Mouse (Mus musculus) CH12.LX (cell line): Measurements from ENCODE around the gene Csrp2. TPM values are rescaled to one million over a fixed set of nuclear protein-coding genes. Genes with fewer than 3 reads are reported as not detected.
A peak's percentile ranks its signal among the peaks of the same experiment; 100 is the strongest.

Experiments used
- DNase-seq: peaks from one replicate; pipeline ENCODE4 v3.0.0-alpha.2; 2013; ENCODE audit errors: extremely low read depth
- H3K27ac ChIP-seq: 2 replicates; pipeline ENCODE4 v1.5.1; 2012; ENCODE audit warnings: low read depth, mild to moderate bottlenecking, control low read depth, moderate library complexity; ENCODE audit not compliant: insufficient read depth
- H3K27me3 ChIP-seq: replicated peaks from 2 replicates; pipeline ENCODE3; 2012; ENCODE audit warnings: inconsistent platforms
- H3K36me3 ChIP-seq, 2 experiments: replicated peaks in 1 of 2; 2 replicates each; pipeline versions ENCODE3 to v1.6.1; 2012; ENCODE audit warnings: inconsistent platforms in 1 of 2, low read length in 1 of 2, mild to moderate bottlenecking in 1 of 2, mixed read lengths in 1 of 2, moderate library complexity in 1 of 2; ENCODE audit not compliant: control insufficient read depth in 1 of 2, insufficient read depth in 1 of 2
- H3K4me1 ChIP-seq, 2 experiments: 2 replicates each; pipeline ENCODE4 v1.6.1; 2012; ENCODE audit warnings: inconsistent platforms in 1 of 2, moderate library complexity in 1 of 2; ENCODE audit not compliant: insufficient read depth in 2 of 2, control insufficient read depth in 1 of 2
- H3K4me2 ChIP-seq: 2 replicates; pipeline ENCODE4 v1.6.1; 2012; ENCODE audit warnings: low read depth, mild to moderate bottlenecking, control low read depth; ENCODE audit not compliant: poor library complexity, insufficient read depth, severe bottlenecking
- H3K4me3 ChIP-seq, 3 experiments: fragments of 150-350 bp in 1 of 3; sonication (generic) in 1 of 3; replicated peaks in 1 of 3; 2 replicates each; pipeline versions ENCODE3 to v1.5.1; 2011 to 2012; ENCODE audit warnings: low read depth in 2 of 3, low read length in 2 of 3, mild to moderate bottlenecking in 2 of 3, moderate library complexity in 2 of 3, control low read depth in 1 of 3, improper control_type of control experiment in 1 of 3, inconsistent platforms in 1 of 3, mixed read lengths in 1 of 3; ENCODE audit not compliant: poor library complexity in 1 of 3
- H3K79me2 ChIP-seq: replicated peaks from 2 replicates; pipeline ENCODE4 v1.6.1; 2012; ENCODE audit warnings: mild to moderate bottlenecking, moderate library complexity; ENCODE audit not compliant: control insufficient read depth, poor library complexity, insufficient read depth, severe bottlenecking; ENCODE audit errors: extremely low read depth
- H3K9ac ChIP-seq: 2 replicates; pipeline ENCODE4 v1.6.1; 2012; ENCODE audit warnings: low read depth, mild to moderate bottlenecking, control low read depth, moderate library complexity; ENCODE audit not compliant: insufficient read depth
- H3K9me3 ChIP-seq: replicated peaks from 2 replicates; pipeline ENCODE3; 2012; ENCODE audit warnings: low read length, inconsistent platforms, mixed read lengths
- BHLHE40 ChIP-seq: IDR thresholded peaks from 2 replicates; pipeline ENCODE4 v1.6.1; 2011; ENCODE audit warnings: mild to moderate bottlenecking, low read depth, low read length, improper control_type of control experiment
- CHD2 ChIP-seq: IDR thresholded peaks from 2 replicates; pipeline ENCODE4 v1.6.1; 2011; ENCODE audit warnings: low read length, improper control_type of control experiment
- E2F4 ChIP-seq: IDR thresholded peaks from 2 replicates; pipeline ENCODE4 v1.6.1; 2011; ENCODE audit warnings: low read depth, low read length, improper control_type of control experiment; ENCODE audit not compliant: insufficient replicate concordance
- ETS1 ChIP-seq: conservative IDR thresholded peaks from 2 replicates; pipeline ENCODE4 v1.6.1; 2012; ENCODE audit warnings: low read depth, mild to moderate bottlenecking, inconsistent platforms, low read length, improper control_type of control experiment, moderate library complexity
- GABPA ChIP-seq: IDR thresholded peaks from 2 replicates; pipeline ENCODE4 v1.6.1; 2012; ENCODE audit warnings: low read depth, low read length, improper control_type of control experiment, inconsistent platforms; ENCODE audit not compliant: insufficient replicate concordance
- JUN ChIP-seq: IDR thresholded peaks from 2 replicates; pipeline ENCODE4 v1.6.1; 2011; ENCODE audit warnings: low read depth, mild to moderate bottlenecking, low read length, improper control_type of control experiment, moderate library complexity; ENCODE audit not compliant: insufficient read depth
- JUND ChIP-seq: conservative IDR thresholded peaks from 2 replicates; pipeline ENCODE4 v1.6.1; 2011; ENCODE audit warnings: low read depth, low read length, improper control_type of control experiment
- KAT2A ChIP-seq: IDR thresholded peaks from 2 replicates; pipeline ENCODE4 v1.6.1; 2012; ENCODE audit warnings: low read length, improper control_type of control experiment, inconsistent platforms; ENCODE audit not compliant: insufficient replicate concordance
- MAFK ChIP-seq: IDR thresholded peaks from 2 replicates; pipeline ENCODE4 v1.6.1; 2011; ENCODE audit warnings: low read length, improper control_type of control experiment; ENCODE audit not compliant: insufficient replicate concordance
- MAX ChIP-seq: IDR thresholded peaks from 2 replicates; pipeline ENCODE4 v1.6.1; 2011; ENCODE audit warnings: low read length, improper control_type of control experiment
- POLR2A ChIP-seq: IDR thresholded peaks from 2 replicates; pipeline ENCODE4 v1.6.1; 2011; ENCODE audit warnings: low read depth, mild to moderate bottlenecking, improper control_type of control experiment, low read length
- POLR2AphosphoS2 ChIP-seq: IDR thresholded peaks from 2 replicates; pipeline ENCODE4 v1.6.1; 2011; ENCODE audit warnings: low read depth, low read length, improper control_type of control experiment
- SIN3A ChIP-seq: IDR thresholded peaks from 2 replicates; pipeline ENCODE4 v1.6.1; 2012; ENCODE audit warnings: low read length, improper control_type of control experiment, inconsistent platforms
- TBP ChIP-seq: conservative IDR thresholded peaks from 2 replicates; pipeline ENCODE4 v1.6.1; 2011; ENCODE audit warnings: low read depth, low read length, improper control_type of control experiment
- UBTF ChIP-seq: IDR thresholded peaks from 2 replicates; pipeline ENCODE4 v1.6.1; 2012; ENCODE audit warnings: low read depth, mild to moderate bottlenecking, inconsistent platforms, low read length, improper control_type of control experiment, moderate library complexity
- USF1 ChIP-seq: IDR thresholded peaks from 2 replicates; pipeline ENCODE4 v1.6.1; 2014; ENCODE audit warnings: low read depth, mild to moderate bottlenecking, inconsistent platforms, low read length, improper control_type of control experiment
- ZC3H11A ChIP-seq: IDR thresholded peaks from 2 replicates; pipeline ENCODE4 v1.6.1; 2012; ENCODE audit warnings: low read depth, mild to moderate bottlenecking, inconsistent platforms, low read length, improper control_type of control experiment
- ZKSCAN1 ChIP-seq: IDR thresholded peaks from 2 replicates; pipeline ENCODE4 v1.6.1; 2012; ENCODE audit warnings: low read depth, inconsistent platforms, low read length, improper control_type of control experiment, borderline replicate concordance
- ZNF384 ChIP-seq: IDR thresholded peaks from 2 replicates; pipeline ENCODE4 v1.6.1; 2012; ENCODE audit warnings: low read depth, low read length, improper control_type of control experiment, inconsistent platforms
- dilution Hi-C: fragments of 300-500 bp; cut with MboI; formaldehyde crosslinking; loops from 2 replicates; pipeline ENCODE4 v1.14.3; 2020; ENCODE audit warnings: low sequenced_read_pairs; ENCODE audit not compliant: extremely low pct_unique_long_range_greater_than_20kb, extremely low pct_ligation_motif_present
- in situ Hi-C: fragments of 300-500 bp; cut with MboI; formaldehyde crosslinking; loops from 3 replicates; pipeline ENCODE4 v1.14.3; 2019; ENCODE audit warnings: low sequenced_read_pairs, low pct_ligation_motif_present, low pct_unique_long_range_greater_than_20kb, mixed read lengths
- polyA plus RNA-seq: library from polyadenylated mRNA; unstranded; fragments of >175 nt; gene quantifications from 2 replicates; pipeline ENCODE4 v1.2.1, GENCODE M21; 2012; ENCODE audit warnings: low read depth; ENCODE audit not compliant: insufficient read length
- total RNA-seq, 2 experiments: library from RNA; depleted of rRNA; stranded (reverse); fragments of 300-350 nt in 1 of 2; fragments of >200 nt in 1 of 2; gene quantifications; 2 replicates each; pipeline ENCODE4 v1.2.3; 2012 to 2014

Csrp2 gene
- total and polyA plus RNA-seq, 3 experiments: 0.82 to 1.3 (median 0.87) TPM

DNA sequence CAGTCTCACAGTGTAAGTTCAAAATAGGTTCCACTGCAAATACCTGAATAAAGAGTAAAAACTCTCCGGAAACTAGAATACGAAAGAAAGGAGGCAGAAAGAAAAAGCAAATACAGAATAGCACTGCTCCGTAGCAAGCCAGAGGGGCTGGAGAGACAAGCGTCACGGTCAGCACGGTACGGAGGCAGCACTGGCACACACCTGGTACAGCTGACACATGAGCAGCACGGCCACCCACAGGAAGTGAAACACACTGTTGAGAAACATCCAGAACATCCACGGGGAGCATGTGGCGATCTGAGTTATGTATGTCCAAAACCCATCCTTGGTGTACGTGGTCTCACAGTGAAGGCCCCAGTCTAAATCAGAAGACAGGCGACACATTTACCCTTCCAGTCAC is 26.4 kb downstream of the Csrp2 start:
- TF ChIP-seq BHLHE40 (peak; percentile 84), E2F4 (no peak)
- Histone ChIP-seq H3K4me1 (peaks cover 7 to 25% of the 10 kb centered on the region in 2 experiments), H3K27me3 (no peaks in the 10 kb centered on the region), H3K27ac (no peak overlapping the region), H3K79me2 (no peaks in the 10 kb centered on the region), H3K36me3 (peaks cover 8 to 50% of the 10 kb centered on the region in 2 experiments), H3K9me3 (no peaks in the 10 kb centered on the region), H3K9ac (no peak overlapping the region), H3K4me3 (no peak overlapping the region), H3K4me2 (no peak overlapping the region)
- dilution Hi-C loops: no loop called here
- in situ Hi-C loops: no loop called here
- peak; percentile 24 for DNase-seq

GRCm38 (mm10) chr10:110947574-110947973 is 28.0 kb downstream of the Csrp2 start:
- Histone ChIP-seq H3K9ac (no peak overlapping the region), H3K4me1 (peaks cover 7 to 25% of the 10 kb centered on the region in 2 experiments), H3K4me3 (no peak overlapping the region), H3K36me3 (peaks cover 5 to 49% of the 10 kb centered on the region in 2 experiments), H3K9me3 (no peaks in the 10 kb centered on the region), H3K79me2 (no peaks in the 10 kb centered on the region), H3K4me2 (no peak overlapping the region), H3K27me3 (no peaks in the 10 kb centered on the region), H3K27ac (no peak overlapping the region)
- dilution Hi-C loops (no loop called here), in situ Hi-C loops (no loop called here)
- DNase-seq: no peak
- no peak for TF ChIP-seq UBTF
- TF ChIP-seq SIN3A: no peak
- no peak for TF ChIP-seq ETS1
- TF ChIP-seq JUN: no peak

DNA sequence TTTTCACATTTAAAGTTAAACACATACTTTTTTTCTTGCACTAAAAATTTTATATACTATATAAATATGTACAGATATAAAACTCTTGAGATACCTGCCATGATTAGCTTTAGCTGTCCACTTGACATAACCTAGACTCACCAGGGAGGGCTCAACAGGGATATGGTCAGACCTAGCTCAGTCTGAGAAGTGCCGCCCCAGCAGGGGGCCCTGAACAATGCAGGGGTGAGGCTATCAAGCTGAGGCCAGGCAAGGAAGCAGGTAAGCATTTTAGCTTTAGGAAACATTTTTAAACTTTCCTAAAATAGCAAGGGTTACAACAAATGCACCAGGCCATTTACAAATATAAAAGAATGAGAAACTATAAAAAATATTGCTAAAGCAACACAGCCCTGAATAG is 31.5 kb downstream of the Csrp2 start:
- Histone ChIP-seq H3K79me2 (no peaks in the 10 kb centered on the region), H3K36me3 (peaks cover 7 to 40% of the 10 kb centered on the region in 2 experiments)
- TF ChIP-seq USF1: no peak
- TF ChIP-seq MAX: no peak
- no peak for TF ChIP-seq JUND
- no peak for TF ChIP-seq MAFK
- no peak for TF ChIP-seq KAT2A
- no peak for TF ChIP-seq ZC3H11A
- TF ChIP-seq ZNF384: no peak
- no peak for TF ChIP-seq POLR2A
- TF ChIP-seq TBP: no peak
- no peak for TF ChIP-seq CHD2
- TF ChIP-seq POLR2AphosphoS2: no peak
- no peak for TF ChIP-seq ZKSCAN1
- no peak for TF ChIP-seq GABPA
- TF ChIP-seq, all 38 proteins: peak for 0
- Histone ChIP-seq H3K9me3 (no peaks in the 10 kb centered on the region), H3K9ac (no peak overlapping the region), H3K4me1 (peaks cover 4 to 18% of the 10 kb centered on the region in 2 experiments), H3K27me3 (no peaks in the 10 kb centered on the region), H3K4me2 (no peak overlapping the region), H3K4me3 (no peak overlapping the region), H3K27ac (no peak overlapping the region)
- dilution Hi-C loops: no loop called here
- in situ Hi-C loops: no loop called here
- no peak for DNase-seq
